Mouse (Mus musculus): ENCODE measurements around the gene Wtip.

GRCm38 (mm10) chr7:34116601-34117000 lies 16.5 kb downstream of the Wtip start:
- TF ChIP-seq GATA1 (IDR thresholded peaks at IDR 0.05; ENCODE audit: borderline replicate concordance, low read length) = no peak
- no peak for TF ChIP-seq FLI1 (IDR thresholded peaks at IDR 0.05; ENCODE audit: low read length)

Measured in megakaryocyte, embryonic 14.5 days (primary cell).